Mouse (Mus musculus): ENCODE measurements around the gene Tiam1. TPM values are rescaled to one million over a fixed set of nuclear protein-coding genes. Genes with fewer than 3 reads are reported as not detected.
A peak's percentile ranks its signal among the peaks of the same experiment; 100 is the strongest.

Gene Tiam1
- total RNA-seq, 2 experiments from 2014 or later, result 4.7 to 7.1 TPM

GRCm38 (mm10) chr16:89905730-89906305 is 237.8 kb downstream of the Tiam1 start:
- DNase-seq, result no peak
- intact Hi-C loops (cut with DNase I; ENCODE audit: low total_unique reads), result no loop called here

DNA sequence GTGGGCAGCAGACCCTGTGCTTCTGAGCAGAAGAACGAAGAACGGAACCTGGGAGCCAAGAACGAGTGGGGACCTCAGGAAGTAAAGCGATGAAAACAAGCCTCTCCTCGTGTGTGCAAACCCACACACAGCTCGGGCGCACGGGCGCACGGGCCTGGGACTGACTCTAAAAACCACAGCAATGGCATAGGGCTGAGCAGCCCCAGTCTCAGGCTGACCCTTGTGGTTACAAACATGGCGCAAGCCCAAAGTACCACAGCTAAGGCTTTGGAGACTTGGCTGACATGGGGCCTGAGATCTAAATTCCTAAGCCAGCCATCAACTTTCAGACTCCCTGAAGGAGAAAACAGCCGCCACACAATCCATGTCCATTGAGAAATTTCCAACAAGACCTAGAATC is 239.4 kb downstream of the Tiam1 start:
- no peak for DNase-seq
- intact Hi-C loops (cut with DNase I; ENCODE audit: low total_unique reads), result no loop called here

- intact Hi-C loops (cut with DNase I; ENCODE audit: low total_unique reads), result no loop called here
- DNase-seq, result no peak
Measured at GRCm38 (mm10) chr16:89902578-89903304, 240.8 kb downstream of the Tiam1 start.

DNA sequence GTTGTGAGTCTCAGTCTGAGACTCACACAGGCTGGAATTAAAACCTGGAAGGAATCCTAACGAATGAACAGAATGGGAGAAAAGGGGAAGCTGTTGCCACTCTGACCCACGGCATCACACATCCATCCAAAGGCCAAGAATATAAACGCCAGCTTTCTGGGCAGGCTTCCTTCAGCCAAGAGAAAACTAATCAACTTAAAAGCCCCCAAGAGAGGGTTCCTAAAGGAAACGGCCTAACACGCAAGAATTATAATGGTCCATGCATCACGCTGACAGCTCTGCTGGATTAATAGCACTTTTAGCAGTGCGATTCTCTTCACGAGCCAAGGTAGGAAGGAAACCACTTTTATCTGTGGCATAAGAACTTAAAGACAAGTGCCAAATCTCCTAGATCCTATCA is 242.9 kb downstream of the Tiam1 start:
- intact Hi-C loops (cut with DNase I; ENCODE audit: low total_unique reads), result no loop called here
- DNase-seq, result no peak

GRCm38 (mm10) chr16:89899192-89899591 is 244.4 kb downstream of the Tiam1 start:
- DNase-seq, result no peak
- intact Hi-C loops (cut with DNase I; ENCODE audit: low total_unique reads), result no loop called here

- intact Hi-C loops (cut with DNase I; ENCODE audit: low total_unique reads), result no loop called here
- DNase-seq, result no peak
Measured at GRCm38 (mm10) chr16:89898299-89898625, 245.3 kb downstream of the Tiam1 start.

DNA sequence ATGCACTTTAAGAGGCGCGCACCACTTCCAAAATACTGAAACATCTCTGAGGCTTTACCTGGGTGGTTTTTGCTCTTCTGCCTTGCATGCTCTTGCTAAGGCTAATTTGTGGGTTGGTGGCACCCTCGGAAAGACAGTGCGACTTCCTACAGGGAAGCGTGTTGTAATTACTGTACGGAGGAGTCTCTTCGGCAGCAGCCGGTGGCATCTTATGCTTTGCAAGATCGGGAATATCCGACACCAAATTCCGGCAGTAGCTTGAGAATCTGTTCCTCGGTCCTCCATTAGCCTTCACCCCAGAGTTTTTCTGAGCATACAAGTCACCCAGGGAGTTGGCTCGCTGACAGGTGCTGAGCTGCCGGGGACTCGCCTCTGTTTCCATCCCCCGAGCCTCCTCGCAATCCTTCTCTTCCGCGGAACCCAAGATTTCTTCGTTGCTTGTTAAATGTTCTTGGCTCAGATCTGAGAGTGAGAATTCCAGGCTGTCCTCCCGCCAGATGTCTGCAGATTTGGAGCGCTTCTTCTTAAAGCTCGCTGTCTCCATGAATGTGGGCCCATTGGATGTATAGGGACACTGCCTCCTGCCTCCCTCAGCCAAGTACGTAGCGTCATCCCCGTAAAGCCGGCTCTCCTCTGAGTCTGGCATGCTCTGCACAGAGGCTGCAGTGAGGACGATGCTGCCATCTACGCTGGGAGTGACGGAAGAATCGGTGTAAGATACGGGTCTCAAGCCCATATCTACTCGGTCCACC is 245.8 kb downstream of the Tiam1 start:
- intact Hi-C loops (cut with DNase I; ENCODE audit: low total_unique reads), result no loop called here
- peak; percentile 60 for DNase-seq

- peak; percentile 70 for DNase-seq
- intact Hi-C loops (cut with DNase I; ENCODE audit: low total_unique reads), result no loop called here
Measured at GRCm38 (mm10) chr16:89896885-89897546, 246.6 kb downstream of the Tiam1 start.

DNA sequence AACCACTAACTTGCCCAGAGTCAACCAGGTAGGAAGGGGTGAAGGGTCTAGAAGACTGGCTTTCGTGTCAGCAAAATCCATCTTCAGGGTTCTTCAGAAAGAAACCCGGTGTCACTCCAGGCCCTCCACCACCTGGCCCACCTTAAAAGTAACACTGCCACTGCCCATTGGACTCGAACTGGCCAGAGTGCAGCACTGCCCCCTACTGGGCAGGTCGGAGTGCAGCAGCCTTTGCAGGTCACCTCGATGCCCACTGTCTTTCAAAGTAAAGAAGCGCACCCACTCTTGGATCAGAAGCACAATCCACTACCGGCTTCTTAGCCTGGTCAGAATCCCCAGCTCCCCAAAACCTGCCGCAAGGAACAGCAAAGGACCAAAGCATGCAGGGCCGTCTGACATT is 247.2 kb downstream of the Tiam1 start:
- intact Hi-C loops (cut with DNase I; ENCODE audit: low total_unique reads), result no loop called here
- DNase-seq, result no peak

GRCm38 (mm10) chr16:89895283-89895682 is 248.3 kb downstream of the Tiam1 start:
- intact Hi-C loops (cut with DNase I; ENCODE audit: low total_unique reads), result no loop called here
- DNase-seq, result no peak

DNA sequence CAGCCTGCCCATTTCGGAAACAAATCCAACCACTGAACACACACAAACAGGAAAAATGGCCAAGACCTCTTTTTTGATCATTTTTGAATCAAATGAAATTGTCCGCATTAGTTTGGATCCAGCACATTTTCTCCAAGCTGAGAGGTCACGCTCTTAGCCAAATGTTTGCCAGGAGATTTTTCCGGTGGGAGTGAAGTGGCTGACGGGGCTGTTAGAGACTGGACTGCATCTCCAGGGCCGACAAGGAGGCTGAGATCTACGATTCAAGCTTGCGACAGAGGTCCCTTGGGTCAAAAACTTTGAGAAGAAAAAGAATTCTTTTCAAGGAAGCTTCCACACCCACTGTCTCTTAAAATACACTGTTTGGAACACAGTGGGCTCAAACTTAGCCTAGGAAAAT is 248.8 kb downstream of the Tiam1 start:
- no peak for DNase-seq
- intact Hi-C loops (cut with DNase I; ENCODE audit: low total_unique reads), result no loop called here

GRCm38 (mm10) chr16:89890515-89891189 is 252.9 kb downstream of the Tiam1 start:
- no peak for DNase-seq

GRCm38 (mm10) chr16:89889890-89890462 is 253.6 kb downstream of the Tiam1 start:
- intact Hi-C loops (cut with DNase I; ENCODE audit: low total_unique reads), result no loop called here

More at GRCm38 (mm10) chr16:89890515-89891189, 252.9 kb downstream of the Tiam1 start:
- intact Hi-C loops (cut with DNase I; ENCODE audit: low total_unique reads), result no loop called here

GRCm38 (mm10) chr16:89886561-89886960 is 257.0 kb downstream of the Tiam1 start:
- no peak for DNase-seq
- intact Hi-C loops (cut with DNase I; ENCODE audit: low total_unique reads), result no loop called here

More at GRCm38 (mm10) chr16:89889890-89890462, 253.6 kb downstream of the Tiam1 start:
- no peak for DNase-seq

DNA sequence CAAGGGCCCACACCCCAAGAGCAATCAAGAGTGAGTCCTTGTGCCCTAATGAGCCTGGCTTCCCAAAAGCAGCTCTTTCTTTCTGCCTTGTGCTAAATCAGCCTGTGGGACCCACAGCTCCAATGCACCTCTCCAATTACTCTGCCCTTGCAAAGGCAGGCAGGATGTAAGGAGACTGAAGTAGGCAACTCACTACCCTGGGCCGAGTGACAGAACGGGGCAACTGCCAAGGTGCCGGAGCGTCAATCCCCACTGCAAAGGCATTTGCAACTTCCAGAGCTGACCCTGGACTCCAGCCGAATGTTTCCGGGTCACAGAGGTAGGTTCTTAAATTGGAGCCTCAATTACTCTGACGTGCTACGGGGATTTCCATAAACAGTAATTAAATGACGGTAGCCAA is 257.9 kb downstream of the Tiam1 start:
- DNase-seq, result peak; percentile 40
- intact Hi-C loops (cut with DNase I; ENCODE audit: low total_unique reads), result no loop called here

- intact Hi-C loops (cut with DNase I; ENCODE audit: low total_unique reads), result no loop called here
- DNase-seq, result no peak
Measured at GRCm38 (mm10) chr16:89883897-89884296, 259.7 kb downstream of the Tiam1 start.

- no peak for DNase-seq
- intact Hi-C loops (cut with DNase I; ENCODE audit: low total_unique reads), result no loop called here
Measured at GRCm38 (mm10) chr16:89882477-89883234, 260.9 kb downstream of the Tiam1 start.

- intact Hi-C loops (cut with DNase I; ENCODE audit: low total_unique reads), result no loop called here
- DNase-seq, result no peak
Measured at GRCm38 (mm10) chr16:89877206-89877605, 266.4 kb downstream of the Tiam1 start.

GRCm38 (mm10) chr16:89876079-89876478 is 267.5 kb downstream of the Tiam1 start:
- intact Hi-C loops (cut with DNase I; ENCODE audit: low total_unique reads), result no loop called here
- no peak for DNase-seq

Measured in gastrocnemius, postnatal 14 days (tissue).